8 mouse cellular contexts compared by ENCODE assay signal in the genomic region with DNA sequence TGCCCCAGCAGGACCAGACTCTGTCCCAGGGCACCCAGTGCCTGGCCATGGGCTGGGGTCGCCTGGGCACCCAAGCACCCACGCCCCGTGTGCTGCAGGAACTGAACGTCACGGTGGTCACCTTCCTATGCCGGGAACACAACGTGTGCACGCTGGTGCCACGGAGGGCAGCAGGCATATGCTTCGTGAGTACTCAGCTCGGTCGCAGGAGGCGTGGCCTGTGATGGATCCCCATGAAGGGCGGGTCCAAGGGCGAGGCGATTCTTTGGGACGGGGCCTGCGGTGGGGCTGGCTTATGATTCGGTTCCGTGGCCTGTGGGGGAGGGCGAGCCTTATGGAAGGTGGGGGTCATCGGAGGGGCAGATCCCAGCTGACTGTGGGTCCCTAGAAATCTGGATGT. TPM values are rescaled to one million over a fixed set of nuclear protein-coding genes. Genes with fewer than 3 reads are reported as not detected.
DNase-seq lines count a peak whose midpoint lies in the region; ATAC-seq and TF ChIP-seq lines count a peak whose summit lies in the region.

No protein-coding gene starts in this region.

- H3K27me3 ChIP-seq in hindbrain, embryonic 10.5 days (ENCODE audit: insufficient read depth, poor library complexity, severe bottlenecking): peaks cover 72% of the 10 kb centered on the region
- H3K27me3 ChIP-seq in liver, postnatal 0 days (ENCODE audit: insufficient read depth, low read length): 0 out of 2 replicates have a peak, but pooled peaks cover 8% of the 10 kb centered on the region
- no peaks in the 10 kb centered on the region; the same call in 1 of the 2 replicates for H3K27me3 ChIP-seq in thymus, adult 2 months (ENCODE audit: control insufficient read depth, insufficient read depth, low read length)

- peak overlapping the region; percentile 39 for H3K4me3 ChIP-seq in hindbrain, embryonic 10.5 days
- H3K4me3 ChIP-seq in liver, postnatal 0 days (ENCODE audit: low read depth, low read length): peak overlapping the region; percentile 15
- no peak overlapping the region for H3K4me3 ChIP-seq in thymus, adult 2 months (ENCODE audit: control insufficient read depth, insufficient read depth, low read length)

- no peak for TF ChIP-seq EP300 in liver, postnatal 0 days (IDR thresholded peaks at IDR 0.05; ENCODE audit: low read depth)

- no peaks in the 10 kb centered on the region for H3K9me3 ChIP-seq in hindbrain, embryonic 10.5 days
- no peaks in the 10 kb centered on the region for H3K9me3 ChIP-seq in liver, postnatal 0 days (ENCODE audit: low read length)

- H3K4me1 ChIP-seq in hindbrain, embryonic 10.5 days (replicated peaks): peaks cover 39% of the 10 kb centered on the region
- H3K4me1 ChIP-seq in liver, postnatal 0 days (ENCODE audit: insufficient read depth): peaks cover 66% of the 10 kb centered on the region
- peaks cover 19% of the 10 kb centered on the region for H3K4me1 ChIP-seq in thymus, adult 2 months (replicated peaks; ENCODE audit: control insufficient read depth, insufficient read depth, low read length)

- TF ChIP-seq POLR2A in thymus, adult 2 months (IDR thresholded peaks at IDR 0.05; ENCODE audit: control insufficient read depth, extremely low read depth, insufficient read depth, low read length, poor library complexity): no peak

- no peaks in the 10 kb centered on the region for H3K36me3 ChIP-seq in hindbrain, embryonic 10.5 days
- no peaks in the 10 kb centered on the region for H3K36me3 ChIP-seq in liver, postnatal 0 days (replicated peaks; ENCODE audit: insufficient read depth, low read length)
- H3K36me3 ChIP-seq in thymus, adult 2 months (ENCODE audit: control insufficient read depth, insufficient read depth, low read length): no peaks in the 10 kb centered on the region

- H3K27ac ChIP-seq in hindbrain, embryonic 10.5 days: peak overlapping the region; percentile 69
- 0 out of 2 replicates have a peak overlapping the region, but pooled peaks have one; percentile 2 for H3K27ac ChIP-seq in liver, postnatal 0 days (ENCODE audit: low read depth)
- H3K27ac ChIP-seq in thymus, adult 2 months (ENCODE audit: control insufficient read depth, insufficient read depth, low read length): no peak overlapping the region

- 6% methylated on average over 22 of the region's 22 CpGs for WGBS in hindbrain, embryonic 10.5 days
- WGBS in liver, postnatal 0 days (ENCODE audit: insufficient replicate concordance): 7% methylated on average over 22 of the region's 22 CpGs
- WGBS in thymus, adult 2 months: 6% methylated on average over 22 of the region's 22 CpGs

- H3K4me2 ChIP-seq in liver, postnatal 0 days (ENCODE audit: low read depth, low read length): peak overlapping the region; percentile 47

- H3K9ac ChIP-seq in liver, postnatal 0 days (replicated peaks): no peak overlapping the region

- DNase-seq in adrenal gland, postnatal 14 days: peak; percentile 59
- no peak for DNase-seq in adrenal gland, adult 2 months
- DNase-seq in R1 (ENCODE audit: low read depth, low spot score): peak; percentile 63
- no peak for DNase-seq in hindbrain, embryonic 10.5 days (ENCODE audit: low spot score)
- peak; percentile 66 for DNase-seq in liver, postnatal 0 days
- DNase-seq in urinary bladder, postnatal 4 days (ENCODE audit: low spot score in 2 of 2): no peak
- DNase-seq in right cerebral cortex, postnatal 36 days (ENCODE audit: low spot score in 2 of 2): no peak
- no peak for DNase-seq in thymus, adult 2 months

- TF ChIP-seq CTCF in liver, postnatal 0 days (IDR thresholded peaks at IDR 0.05; ENCODE audit: low read depth): no peak
- no peak for TF ChIP-seq CTCF in thymus, adult 2 months (IDR thresholded peaks at IDR 0.05; ENCODE audit: borderline replicate concordance, control insufficient read depth, extremely low read depth, insufficient read depth, low read length, poor library complexity)

- no peak for ATAC-seq in liver, postnatal 0 days

RNA-seq across cellular contexts. Expression of a gene that starts 4.1 kb away (rescaled TPM):
- total RNA-seq in adrenal gland, postnatal 14 days (2021): 0.70 TPM in 1 of 2 replicates, not detected in the other
- under 1 TPM; 0.49 to 0.79 TPM for total RNA-seq in adrenal gland, adult 2 months (2021)
- polyA plus RNA-seq in adrenal gland, adult 2 months (2012; rRNA removed): 0.34 and 1.1 TPM in 2 replicates
- polyA plus RNA-seq in hindbrain, embryonic 10.5 days (2016; fragmentation: Nextera tagmentation; extraction: Ambion mirVana): not detected in 2 replicates
- 180 and 207 TPM in 2 replicates for polyA plus RNA-seq in liver, postnatal 0 days (2015; fragmentation: Nextera tagmentation; extraction: Ambion mirVana)
- polyA plus RNA-seq in thymus, adult 2 months (2012; rRNA removed): 3.7 and 8.9 TPM in 2 replicates

RNA-seq across cellular contexts. Expression of a gene that starts 7.5 kb away (rescaled TPM):
- 0.93 and 2.2 TPM in 2 replicates for total RNA-seq in adrenal gland, postnatal 14 days (2021)
- 1 to 10 TPM; 1.2 to 2.2 TPM for total RNA-seq in adrenal gland, adult 2 months (2021)
- polyA plus RNA-seq in adrenal gland, adult 2 months (2012; rRNA removed): 4.2 and 4.6 TPM in 2 replicates
- 122 and 205 TPM in 2 replicates for polyA plus RNA-seq in hindbrain, embryonic 10.5 days (2016; fragmentation: Nextera tagmentation; extraction: Ambion mirVana)
- 2.9 and 4.9 TPM in 2 replicates for polyA plus RNA-seq in liver, postnatal 0 days (2015; fragmentation: Nextera tagmentation; extraction: Ambion mirVana)
- polyA plus RNA-seq in thymus, adult 2 months (2012; rRNA removed): 1.1 and 1.9 TPM in 2 replicates

RNA-seq across cellular contexts. Expression of a gene that starts 7.7 kb away (rescaled TPM):
- 1.0 TPM in 1 of 2 replicates, not detected in the other for total RNA-seq in adrenal gland, postnatal 14 days (2021)
- under 1 TPM; 0.62 to 0.63 TPM for total RNA-seq in adrenal gland, adult 2 months (2021)
- polyA plus RNA-seq in adrenal gland, adult 2 months (2012; rRNA removed): 3.4 and 4.1 TPM in 2 replicates
- polyA plus RNA-seq in hindbrain, embryonic 10.5 days (2016; fragmentation: Nextera tagmentation; extraction: Ambion mirVana): 10.0 and 15.1 TPM in 2 replicates
- 123 and 127 TPM in 2 replicates for polyA plus RNA-seq in liver, postnatal 0 days (2015; fragmentation: Nextera tagmentation; extraction: Ambion mirVana)
- 5.3 and 9.2 TPM in 2 replicates for polyA plus RNA-seq in thymus, adult 2 months (2012; rRNA removed)

RNA-seq across cellular contexts. Expression of a gene that starts 8.7 kb away (rescaled TPM):
- 561 and 750 TPM in 2 replicates for total RNA-seq in adrenal gland, postnatal 14 days (2021)
- total RNA-seq in adrenal gland, adult 2 months (2021): 1,000 to 10,000 TPM; 2,358 to 4,405 TPM
- polyA plus RNA-seq in adrenal gland, adult 2 months (2012; rRNA removed): 4,988 and 13,425 TPM in 2 replicates
- polyA plus RNA-seq in hindbrain, embryonic 10.5 days (2016; fragmentation: Nextera tagmentation; extraction: Ambion mirVana): not detected in 2 replicates
- polyA plus RNA-seq in liver, postnatal 0 days (2015; fragmentation: Nextera tagmentation; extraction: Ambion mirVana): not detected in 2 replicates
- polyA plus RNA-seq in thymus, adult 2 months (2012; rRNA removed): 1,248 and 1,398 TPM in 2 replicates

RNA-seq across cellular contexts. Expression of a gene that starts 26.7 kb away (rescaled TPM):
- total RNA-seq in adrenal gland, postnatal 14 days (2021): 32.0 and 38.4 TPM in 2 replicates
- total RNA-seq in adrenal gland, adult 2 months (2021): 10 to 100 TPM; 38.4 to 43.0 TPM
- polyA plus RNA-seq in adrenal gland, adult 2 months (2012; rRNA removed): 126 and 132 TPM in 2 replicates
- polyA plus RNA-seq in hindbrain, embryonic 10.5 days (2016; fragmentation: Nextera tagmentation; extraction: Ambion mirVana): 68.3 and 77.3 TPM in 2 replicates
- 13.5 and 14.3 TPM in 2 replicates for polyA plus RNA-seq in liver, postnatal 0 days (2015; fragmentation: Nextera tagmentation; extraction: Ambion mirVana)
- polyA plus RNA-seq in thymus, adult 2 months (2012; rRNA removed): 103 and 121 TPM in 2 replicates

Comparison
In these comparisons a context has a peak if more than half of its experiments do, and no peak if none do; other contexts are left out.
1. DNase-seq: peak in adrenal gland, postnatal 14 days (single experiment), R1 (single experiment) and liver, postnatal 0 days (single experiment); none in adrenal gland, adult 2 months (single experiment), hindbrain, embryonic 10.5 days (single experiment), urinary bladder, postnatal 4 days (0 of 2), right cerebral cortex, postnatal 36 days (0 of 2) and thymus, adult 2 months (single experiment).
2. RNA of a gene that starts 4.1 kb away (polyA plus RNA-seq): 180 to 207 TPM in liver, postnatal 0 days; 3.7 to 8.9 TPM in thymus, adult 2 months, 0.34 to 1.1 TPM in adrenal gland, adult 2 months and not detected in hindbrain, embryonic 10.5 days; every median in the first group is over 10 times any median in the second.
3. RNA of a gene that starts 7.5 kb away (polyA plus RNA-seq): 122 to 205 TPM in hindbrain, embryonic 10.5 days; 2.9 to 4.9 TPM in liver, postnatal 0 days, 4.2 to 4.6 TPM in adrenal gland, adult 2 months and 1.1 to 1.9 TPM in thymus, adult 2 months; every median in the first group is over 10 times any median in the second.